Mouse (Mus musculus) ovary, adult 18-20 months (tissue): Measurements from ENCODE around the gene Zfp92.
"Not testable (repeated sequence)": the region's sequence is repeated elsewhere in the genome, so short reads cannot be mapped to it uniquely, and the experiment has no call there.

Experiments
- DNase-seq: peaks from one replicate; pipeline ENCODE4 v3.0.0; 2022; ENCODE audit warnings: low spot score, mixed read lengths

Gene Zfp92

GRCm38 (mm10) chrX:73410880-73411517 is at the start of gene Zfp92:
Zfp92 (plus strand) TSS chrX:73411096.
- DNase-seq, result no peak

DNA sequence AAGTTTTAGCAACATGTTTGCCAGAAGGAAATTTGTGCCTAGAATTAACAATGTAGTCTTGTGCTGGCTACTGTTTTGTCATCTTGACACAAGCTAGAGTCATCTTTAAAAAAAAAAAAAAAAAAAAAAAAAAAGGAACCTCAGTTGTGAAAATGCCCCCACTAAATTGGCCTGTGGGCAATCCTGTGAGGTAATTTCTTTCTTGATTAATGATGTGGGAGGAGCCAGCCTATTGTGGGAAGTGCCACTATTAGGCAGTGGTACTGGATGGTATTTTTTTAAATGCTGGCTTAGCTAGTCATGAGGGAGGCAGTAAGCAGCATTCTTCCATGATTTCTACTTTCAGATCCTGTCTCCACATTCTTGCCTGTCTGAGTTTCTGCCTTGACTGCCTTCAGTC is 47.6 kb upstream of the Zfp92 start:
- no peak for DNase-seq

- DNase-seq, result no peak
Measured at GRCm38 (mm10) chrX:73384419-73384818, 26.5 kb upstream of the Zfp92 start.

GRCm38 (mm10) chrX:73384924-73385323 is 26.0 kb upstream of the Zfp92 start:
- DNase-seq, result no peak

DNA sequence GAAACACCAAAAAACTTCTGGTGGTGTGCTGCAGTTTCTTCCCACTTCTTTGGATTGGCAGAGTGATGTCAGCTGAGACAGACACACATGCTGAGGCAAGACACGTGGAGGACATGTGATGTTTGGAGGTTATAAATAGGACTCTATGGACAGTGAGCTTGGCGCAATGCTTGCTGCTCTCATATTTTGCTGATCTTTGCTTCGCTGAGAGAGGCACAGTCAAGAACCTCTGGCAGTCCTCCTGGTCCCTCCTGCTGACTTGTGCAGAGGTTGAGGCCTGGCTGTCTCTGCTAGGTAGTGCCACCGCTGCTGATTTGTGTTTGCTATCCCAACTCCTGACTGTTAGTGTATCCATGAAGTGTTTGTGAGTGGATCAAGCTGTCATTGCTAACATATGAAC is 19.4 kb upstream of the Zfp92 start:
- DNase-seq, result no peak

DNA sequence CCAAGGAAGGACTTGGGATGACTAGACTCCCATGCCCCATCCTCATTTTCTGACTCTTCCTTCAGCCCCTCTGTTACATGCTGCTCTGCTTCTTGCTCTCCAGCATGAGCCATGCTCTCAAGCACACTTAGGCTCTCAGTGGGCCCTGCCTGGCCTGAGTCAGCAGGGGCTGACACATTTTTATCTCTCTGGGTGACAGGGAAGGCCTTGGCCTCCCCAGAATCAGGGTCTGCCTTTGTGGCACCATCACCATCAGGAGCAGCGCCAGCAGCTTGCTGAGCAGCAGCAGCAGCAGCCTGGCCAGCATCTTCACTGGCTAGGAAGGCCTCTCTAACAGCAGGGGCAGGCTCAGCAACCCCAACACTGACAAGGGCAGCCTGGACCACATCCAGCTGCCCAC is 14.4 kb upstream of the Zfp92 start:
- no peak for DNase-seq

- not testable (repeated sequence) for DNase-seq
Measured at GRCm38 (mm10) chrX:73398636-73399035, 12.3 kb upstream of the Zfp92 start, which contains the start of gene Gm18336. Gm18336 (minus strand) TSS chrX:73398736.

DNA sequence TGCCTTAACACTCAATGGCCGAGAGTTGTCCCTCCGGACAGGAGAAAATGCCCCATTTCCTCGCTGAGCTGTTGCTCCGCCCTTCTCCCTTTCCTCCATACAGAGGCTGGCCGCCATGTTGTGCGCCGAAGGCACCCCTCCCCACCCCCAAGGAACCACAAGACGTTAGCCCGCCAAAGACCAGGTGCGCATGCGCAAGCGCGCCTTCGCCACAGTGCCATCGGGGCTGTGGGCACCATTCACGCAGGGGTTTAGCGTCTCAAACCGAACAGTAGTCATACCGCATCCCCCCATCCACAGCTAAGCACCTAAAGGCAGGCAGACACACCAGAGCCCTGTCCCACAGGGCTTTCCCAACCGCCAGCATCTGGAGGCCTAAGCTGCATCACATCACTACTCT is 9.9 kb upstream of the Zfp92 start:
- DNase-seq, result no peak

DNA sequence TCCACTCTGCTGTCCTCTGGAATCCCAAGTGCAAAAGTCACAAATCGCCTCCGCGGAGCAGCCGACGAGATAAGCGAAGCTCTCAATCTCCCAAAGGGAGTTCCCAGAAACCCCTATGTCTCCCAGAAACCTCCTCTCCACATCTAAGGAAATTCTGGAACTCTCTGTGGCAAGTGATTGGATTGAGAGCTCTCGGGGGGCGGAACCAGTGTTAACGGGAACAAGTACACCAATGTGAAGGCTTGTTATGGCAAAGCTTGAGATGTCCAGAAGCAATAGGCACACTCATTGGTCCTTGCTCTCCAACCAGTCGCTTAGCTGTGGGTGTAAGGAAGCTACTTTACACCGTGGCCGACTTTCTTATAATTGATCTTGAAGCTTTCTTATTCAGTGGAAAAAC is 9.3 kb upstream of the Zfp92 start:
- no peak for DNase-seq

GRCm38 (mm10) chrX:73412767-73413166 is 1.9 kb downstream of the Zfp92 start:
- no peak for DNase-seq

- DNase-seq, result no peak
Measured at GRCm38 (mm10) chrX:73430036-73430435, 19.1 kb downstream of the Zfp92 start.

- DNase-seq, result no peak
Measured at GRCm38 (mm10) chrX:73432850-73433249, 22.0 kb downstream of the Zfp92 start.

GRCm38 (mm10) chrX:73435252-73435651 is 24.4 kb downstream of the Zfp92 start, which contains the start of gene Trex2:
Trex2 (minus strand) TSS chrX:73435344.
- DNase-seq, result no peak

DNA sequence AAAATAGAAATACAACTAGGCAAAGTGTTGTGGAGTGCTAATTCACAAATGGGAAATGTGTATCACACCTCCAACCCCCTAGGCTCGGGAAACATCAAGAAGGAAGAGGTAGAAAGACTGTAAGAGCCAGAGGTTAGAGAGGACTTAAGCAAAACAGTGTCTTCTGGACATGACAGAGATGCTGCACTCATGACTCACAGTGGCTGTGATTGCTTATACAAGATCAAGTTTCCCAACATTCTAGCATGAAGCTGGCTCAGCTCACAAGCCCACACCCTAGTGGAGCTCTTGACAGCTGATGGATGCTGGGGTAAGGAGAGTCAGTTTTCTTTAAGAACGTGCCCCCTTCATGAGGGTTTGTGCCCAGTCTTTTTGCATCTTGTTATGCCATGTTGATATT is 30.5 kb downstream of the Zfp92 start:
- DNase-seq, result no peak

DNA sequence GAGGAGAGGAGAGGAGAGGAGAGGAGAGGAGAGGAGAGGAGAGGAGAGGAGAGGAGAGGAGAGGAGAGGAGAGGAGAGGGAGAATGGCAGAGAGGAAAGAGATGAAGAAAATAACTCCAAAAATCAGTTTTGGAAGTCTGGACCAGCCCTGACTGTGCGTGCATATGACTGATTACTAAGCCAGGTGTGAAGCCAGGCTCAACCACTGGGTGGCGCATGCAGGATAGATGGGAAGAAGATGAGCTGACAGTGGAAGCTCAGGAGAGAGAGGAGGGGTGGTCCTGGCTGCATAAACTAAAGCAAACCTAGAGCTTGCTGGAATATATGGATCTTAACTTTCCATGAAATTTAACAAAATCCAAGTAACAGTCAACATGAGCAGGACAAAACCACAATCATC is 41.1 kb downstream of the Zfp92 start:
- DNase-seq, result no peak

DNA sequence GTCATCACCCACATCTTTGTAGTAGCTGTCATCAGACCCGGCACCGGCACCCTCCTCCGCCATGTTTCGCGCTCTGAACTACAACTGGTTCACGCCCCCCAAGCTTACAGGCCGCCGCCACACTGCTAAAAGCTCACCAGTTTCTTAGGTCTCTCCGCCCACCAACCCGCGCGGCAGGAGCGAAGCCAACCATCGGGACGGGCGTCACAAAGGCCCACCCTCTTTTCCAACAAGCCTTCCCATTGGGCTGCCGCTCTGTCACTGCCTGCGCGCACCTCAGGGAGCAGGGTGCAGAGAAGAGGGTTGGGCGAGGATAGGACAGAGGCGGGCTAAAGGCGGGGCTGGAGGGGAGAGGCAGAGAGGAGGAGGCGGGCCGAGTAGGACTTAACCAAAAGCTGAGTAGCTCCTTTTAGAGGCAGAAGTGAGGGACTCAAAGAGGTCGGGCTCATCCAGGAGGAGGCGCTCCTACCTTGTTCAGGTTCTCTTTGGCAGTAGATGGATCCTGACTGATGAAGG is 48.0 kb downstream of the Zfp92 start, which contains the start of gene Haus7:
Haus7 (minus strand) TSS at position 168 of the 516 bp plus-strand sequence.
- peak; percentile 94 for DNase-seq

GRCm38 (mm10) chrX:73460792-73461191 is 49.9 kb downstream of the Zfp92 start:
- DNase-seq, result no peak

DNA sequence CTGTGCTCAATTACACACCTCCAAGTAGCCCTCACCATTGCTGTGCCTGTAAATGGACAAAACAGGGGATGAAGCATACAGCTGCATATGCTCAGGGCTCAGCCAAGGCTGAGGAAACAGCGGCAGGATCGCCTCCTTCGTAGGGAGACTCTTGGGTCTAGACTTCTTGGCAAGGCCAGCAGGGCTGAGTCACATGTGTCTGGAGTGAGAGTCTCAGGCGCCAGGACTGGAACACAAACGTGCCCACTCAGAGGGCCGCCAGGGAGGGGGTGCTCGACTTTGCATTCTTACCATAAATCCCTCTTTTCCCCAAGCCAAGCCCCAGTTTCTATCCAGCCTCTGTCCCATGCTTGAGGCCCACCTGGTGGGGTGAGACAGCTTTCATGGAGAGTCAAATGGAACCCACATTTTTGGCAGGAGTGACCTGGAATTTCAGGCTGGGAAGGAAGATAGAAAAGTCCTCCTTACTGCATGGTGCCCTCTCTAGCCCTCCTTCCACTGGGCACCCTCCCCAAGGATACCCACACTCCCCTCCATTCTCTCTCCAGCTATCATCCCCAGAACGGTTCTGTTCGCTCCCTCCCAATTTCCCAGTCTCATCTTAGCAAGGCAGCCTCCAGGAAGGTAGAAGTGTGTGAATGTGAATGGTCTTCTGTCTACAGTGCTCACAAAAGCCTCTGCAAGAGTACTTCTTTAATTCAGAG is 54.7 kb downstream of the Zfp92 start:
- peak; percentile 56 for DNase-seq

DNA sequence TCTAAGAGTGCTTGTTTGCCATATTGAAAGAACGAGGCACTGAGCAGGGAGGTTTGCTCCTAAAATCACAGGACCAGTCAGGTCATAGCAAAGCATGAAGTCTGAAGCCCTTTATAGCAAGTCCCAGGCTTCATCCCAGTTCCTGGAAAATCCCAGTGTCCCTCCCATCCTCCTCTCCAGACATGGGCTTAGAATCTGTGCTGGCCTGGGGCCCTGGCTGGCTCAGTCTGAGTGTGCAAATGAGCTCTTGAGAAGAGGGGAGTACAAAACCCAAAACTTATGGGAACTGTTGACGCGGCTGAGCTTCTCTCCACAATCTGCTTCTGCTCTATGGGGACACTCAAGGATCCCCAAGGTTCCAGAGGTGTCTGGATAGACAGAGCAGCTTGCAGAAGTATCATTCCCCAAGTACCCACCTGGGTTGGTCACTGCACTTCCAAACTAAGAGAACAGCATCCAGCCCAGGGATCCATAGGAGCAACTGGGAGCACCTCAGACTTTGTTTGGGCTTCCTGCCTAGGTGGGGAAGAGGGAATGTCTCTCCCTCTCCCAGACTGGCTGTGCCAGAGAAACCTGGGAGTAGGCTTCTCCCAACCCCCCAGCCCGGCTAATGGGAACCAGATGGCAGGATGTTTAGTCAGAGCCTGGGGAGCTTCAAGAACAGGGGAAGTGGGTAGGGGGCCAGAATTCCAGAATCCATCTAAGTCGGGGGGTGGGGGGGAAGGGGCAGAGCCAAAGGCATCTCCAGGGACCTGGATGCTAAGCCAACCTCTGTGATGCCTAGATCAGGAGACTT is 56.7 kb downstream of the Zfp92 start:
- DNase-seq, result no peak

DNA sequence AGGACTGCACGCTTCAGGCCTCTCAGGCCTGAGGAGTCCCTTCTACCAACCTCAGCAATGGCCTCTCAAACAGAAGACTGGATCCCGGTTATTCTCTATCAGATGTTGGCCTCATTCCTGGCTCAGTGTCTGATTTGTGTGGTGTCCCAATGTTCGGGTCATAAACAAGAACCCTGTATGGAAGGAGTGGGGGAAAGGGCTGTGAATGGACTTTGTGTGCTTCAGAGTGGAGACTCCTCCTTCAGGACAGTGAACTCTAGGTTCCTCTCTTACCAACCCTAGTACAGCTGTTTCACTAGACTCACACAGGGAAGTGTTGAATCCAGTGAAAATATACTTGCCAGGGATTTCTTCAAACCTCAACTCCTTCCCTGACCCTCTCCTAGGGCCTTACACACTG is 57.4 kb downstream of the Zfp92 start:
- DNase-seq, result no peak

GRCm38 (mm10) chrX:73468752-73469151 is 57.9 kb downstream of the Zfp92 start:
- DNase-seq, result no peak

- DNase-seq, result no peak
Measured at GRCm38 (mm10) chrX:73471764-73472163, 60.9 kb downstream of the Zfp92 start.
